Mouse (Mus musculus): ENCODE measurements around the gene Ddx17. TPM values are rescaled to one million over a fixed set of nuclear protein-coding genes. Genes with fewer than 3 reads are reported as not detected.

Ddx17 gene
- polyA plus RNA-seq, 1 experiment from 2014 or later: 42.0 TPM

- Histone ChIP-seq H3K4me2 (ENCODE audit: low read depth, low read length) (no peak overlapping the region), H3K9me3 (replicated peaks; ENCODE audit: control insufficient read depth, low read length) (no peaks in the 10 kb centered on the region), H3K36me3 (ENCODE audit: control insufficient read depth, insufficient read depth, low read length) (peaks cover 34% of the 10 kb centered on the region), H3K27ac (ENCODE audit: low read length) (no peak overlapping the region), H3K4me1 (ENCODE audit: control insufficient read depth, insufficient read depth, low read length) (no peaks in the 10 kb centered on the region; the same call in 1 of the 2 replicates), H3K9ac (ENCODE audit: low read length) (no peak overlapping the region), H3K27me3 (ENCODE audit: control insufficient read depth, insufficient read depth, low read length) (no peaks in the 10 kb centered on the region), H3K4me3 (replicated peaks; ENCODE audit: low read length) (no peak overlapping the region)
- WGBS: 52% methylated on average over 9 of the region's 9 CpGs
- peak; percentile 49; the same call in 1 of the 2 replicates for ATAC-seq (ENCODE audit: insufficient read depth, low FRiP score)
Measured at GRCm38 (mm10) chr15:79525979-79526768, 20.4 kb downstream of the Ddx17 start.

DNA sequence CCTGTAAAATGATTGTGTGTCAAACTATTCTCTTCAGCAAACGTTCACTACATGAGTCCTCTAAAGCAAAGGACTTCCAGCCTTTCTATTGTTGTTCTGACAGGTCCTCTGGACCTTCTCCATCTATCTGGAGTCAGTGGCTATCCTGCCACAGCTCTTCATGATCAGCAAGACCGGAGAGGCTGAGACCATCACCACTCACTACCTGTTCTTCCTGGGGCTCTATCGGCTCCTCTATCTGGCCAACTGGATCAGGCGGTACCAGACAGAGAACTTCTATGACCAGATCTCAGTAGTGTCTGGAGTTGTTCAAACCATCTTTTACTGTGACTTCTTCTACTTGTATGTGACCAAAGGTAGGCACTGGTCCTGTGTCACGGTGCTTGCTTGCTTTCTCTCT lies 21.0 kb downstream of the Ddx17 start:
- Histone ChIP-seq H3K4me3 (replicated peaks; ENCODE audit: low read length) (no peak overlapping the region), H3K36me3 (ENCODE audit: control insufficient read depth, insufficient read depth, low read length) (peaks cover 31% of the 10 kb centered on the region), H3K9ac (ENCODE audit: low read length) (no peak overlapping the region), H3K4me1 (ENCODE audit: control insufficient read depth, insufficient read depth, low read length) (no peaks in the 10 kb centered on the region; the same call in 1 of the 2 replicates), H3K27ac (ENCODE audit: low read length) (no peak overlapping the region), H3K9me3 (replicated peaks; ENCODE audit: control insufficient read depth, low read length) (no peaks in the 10 kb centered on the region), H3K4me2 (ENCODE audit: low read depth, low read length) (no peak overlapping the region), H3K27me3 (ENCODE audit: control insufficient read depth, insufficient read depth, low read length) (no peaks in the 10 kb centered on the region)
- 83% methylated on average over 5 of the region's 5 CpGs for WGBS
- no peak for ATAC-seq (ENCODE audit: insufficient read depth, low FRiP score)

DNA sequence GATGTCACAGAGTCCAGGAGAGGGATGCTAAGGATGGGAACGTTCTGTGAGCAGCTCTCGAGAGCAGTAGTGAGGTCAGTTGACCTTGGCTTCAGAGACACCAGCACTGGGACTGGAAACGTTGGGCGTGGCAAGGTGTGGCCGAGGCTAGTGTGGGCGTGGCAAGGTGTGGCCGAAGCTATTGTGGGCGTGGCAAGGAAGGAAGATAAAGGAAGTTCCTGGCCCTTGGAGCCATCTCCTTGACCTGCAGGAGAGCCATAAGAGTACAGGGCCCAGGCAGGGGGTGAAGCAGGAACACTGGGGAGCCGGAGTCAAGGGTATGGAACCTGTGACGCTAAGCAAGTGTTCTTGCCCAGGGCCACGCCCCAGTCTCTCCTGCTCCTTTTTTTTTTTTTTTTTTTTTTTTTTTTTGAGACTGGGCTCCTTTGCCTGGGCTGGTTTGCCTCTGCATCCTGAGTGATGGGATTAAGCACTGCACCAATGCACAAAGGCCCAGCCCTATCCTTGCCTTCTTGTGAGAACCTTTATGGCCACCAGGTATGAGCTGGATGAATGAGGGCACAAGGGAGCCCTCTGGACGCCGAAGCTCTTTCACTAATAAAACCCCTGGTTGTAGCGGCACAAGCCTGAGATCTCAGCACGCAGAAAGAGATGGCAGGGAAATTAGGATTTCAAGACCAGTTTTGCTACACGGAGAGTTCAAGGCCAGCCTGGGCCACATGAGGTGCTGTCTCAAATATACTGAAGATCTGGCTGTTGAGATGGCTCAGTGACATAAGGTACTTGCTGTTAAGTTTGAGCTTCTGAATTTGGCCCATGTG lies 26.9 kb downstream of the Ddx17 start:
- no peaks in the 10 kb centered on the region for H3K9me3 ChIP-seq (replicated peaks; ENCODE audit: control insufficient read depth, low read length)
- peaks cover 26% of the 10 kb centered on the region for H3K4me1 ChIP-seq (ENCODE audit: control insufficient read depth, insufficient read depth, low read length)
- no peaks in the 10 kb centered on the region for H3K27me3 ChIP-seq (ENCODE audit: control insufficient read depth, insufficient read depth, low read length)
- WGBS: 51% methylated on average over 16 of the region's 16 CpGs
- no peak for ATAC-seq (ENCODE audit: insufficient read depth, low FRiP score)
- no peak overlapping the region for H3K27ac ChIP-seq (ENCODE audit: low read length)
- peaks cover 6% of the 10 kb centered on the region; the same call in 1 of the 2 replicates for H3K36me3 ChIP-seq (ENCODE audit: control insufficient read depth, insufficient read depth, low read length)
- no peak overlapping the region for H3K4me3 ChIP-seq (replicated peaks; ENCODE audit: low read length)
- H3K4me2 ChIP-seq (ENCODE audit: low read depth, low read length): no peak overlapping the region
- no peak overlapping the region for H3K9ac ChIP-seq (ENCODE audit: low read length)

GRCm38 (mm10) chr15:79518571-79518970 lies 28.0 kb downstream of the Ddx17 start:
- H3K4me2 ChIP-seq (ENCODE audit: low read depth, low read length): peak overlapping the region; percentile 79; the same call in 1 of the 2 replicates
- 75% methylated on average over 3 of the region's 3 CpGs for WGBS

GRCm38 (mm10) chr15:79517710-79518109 lies 28.8 kb downstream of the Ddx17 start:
- no peak overlapping the region for H3K27ac ChIP-seq (ENCODE audit: low read length)
- peak overlapping the region; percentile 76 for H3K4me3 ChIP-seq (replicated peaks; ENCODE audit: low read length)
- H3K9me3 ChIP-seq (replicated peaks; ENCODE audit: control insufficient read depth, low read length): no peaks in the 10 kb centered on the region
- H3K27me3 ChIP-seq (ENCODE audit: control insufficient read depth, insufficient read depth, low read length): peaks cover 10% of the 10 kb centered on the region
- H3K9ac ChIP-seq (ENCODE audit: low read length): peak overlapping the region; percentile 88
- peaks cover 30% of the 10 kb centered on the region for H3K4me1 ChIP-seq (ENCODE audit: control insufficient read depth, insufficient read depth, low read length)
- no peaks in the 10 kb centered on the region for H3K36me3 ChIP-seq (ENCODE audit: control insufficient read depth, insufficient read depth, low read length)
- H3K4me2 ChIP-seq (ENCODE audit: low read depth, low read length): peak overlapping the region; percentile 79
- ATAC-seq (ENCODE audit: insufficient read depth, low FRiP score): no peak
- 75% methylated on average over 4 of the region's 4 CpGs for whole genome bisulfite sequencing

More at GRCm38 (mm10) chr15:79518571-79518970, 28.0 kb downstream of the Ddx17 start:
- H3K4me3 ChIP-seq (replicated peaks; ENCODE audit: low read length): no peak overlapping the region; the same call in none of the 2 replicates
- H3K9me3 ChIP-seq (replicated peaks; ENCODE audit: control insufficient read depth, low read length): no peaks in the 10 kb centered on the region
- no peak overlapping the region for H3K27ac ChIP-seq (ENCODE audit: low read length)
- H3K27me3 ChIP-seq (ENCODE audit: control insufficient read depth, insufficient read depth, low read length): peaks cover 8% of the 10 kb centered on the region
- H3K9ac ChIP-seq (ENCODE audit: low read length): no peak overlapping the region
- H3K4me1 ChIP-seq (ENCODE audit: control insufficient read depth, insufficient read depth, low read length): peaks cover 30% of the 10 kb centered on the region
- ATAC-seq (ENCODE audit: insufficient read depth, low FRiP score): no peak
- peaks cover 6% of the 10 kb centered on the region; the same call in 1 of the 2 replicates for H3K36me3 ChIP-seq (ENCODE audit: control insufficient read depth, insufficient read depth, low read length)

DNA sequence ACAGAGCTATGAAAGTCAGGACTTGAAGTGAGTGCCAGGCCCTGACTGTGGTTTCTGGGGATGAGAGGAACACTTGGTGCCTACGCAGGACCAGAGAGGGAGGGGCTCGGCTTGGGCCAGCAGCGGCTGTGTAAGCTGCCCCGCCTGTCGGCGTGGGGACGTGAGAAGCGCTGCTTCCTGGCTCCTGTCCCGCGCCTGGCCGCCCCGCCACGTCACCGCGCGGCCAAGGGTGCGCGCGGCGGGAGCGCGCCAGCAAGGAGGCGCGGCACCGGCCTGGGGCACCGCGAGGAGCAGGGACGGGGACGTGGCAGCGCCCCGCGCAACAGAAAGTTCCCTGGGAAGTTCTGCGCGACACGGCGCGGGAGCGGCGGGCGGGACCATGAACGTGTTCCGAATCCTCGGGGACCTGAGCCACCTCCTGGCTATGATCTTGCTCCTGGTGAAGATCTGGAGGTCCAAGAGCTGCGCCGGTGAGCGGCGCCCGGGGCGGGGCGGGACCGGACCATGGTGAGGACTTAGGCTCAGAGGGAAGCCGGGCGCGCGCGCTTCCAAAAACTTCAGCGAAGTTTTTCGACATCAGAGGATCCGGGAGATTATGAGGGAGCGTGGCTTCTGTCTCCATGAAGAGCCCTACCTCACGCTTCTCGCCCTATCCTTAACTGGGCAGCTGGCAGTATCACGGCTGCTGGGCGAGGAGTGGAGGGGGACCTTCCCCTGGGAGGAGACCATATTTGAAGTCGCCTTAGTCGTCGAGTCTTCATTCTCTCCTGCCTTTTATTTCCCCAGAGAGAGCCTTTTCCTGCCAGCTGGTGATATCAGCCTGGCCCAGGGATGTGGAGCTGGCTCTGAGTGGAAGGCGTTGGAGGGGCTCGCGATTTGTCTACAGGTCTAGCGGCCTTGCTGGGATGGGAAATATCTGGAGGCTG lies 30.1 kb downstream of the Ddx17 start, which contains the start of gene Kdelr3:
Gene Kdelr3, plus strand, starts transcription at position 241 of the 926 bp plus-strand sequence.
- H3K9me3 ChIP-seq (replicated peaks; ENCODE audit: control insufficient read depth, low read length): no peaks in the 10 kb centered on the region
- H3K36me3 ChIP-seq (ENCODE audit: control insufficient read depth, insufficient read depth, low read length): no peaks in the 10 kb centered on the region
- under 1% methylated on average over 71 of the region's 71 CpGs for WGBS
- peak; percentile 77 for ATAC-seq (ENCODE audit: insufficient read depth, low FRiP score)
- H3K4me2 ChIP-seq (ENCODE audit: low read depth, low read length): peak within 1 kb of the TSS; percentile 79
- peak within 1 kb of the TSS; percentile 76 for H3K4me3 ChIP-seq (replicated peaks; ENCODE audit: low read length)
- H3K27me3 ChIP-seq (ENCODE audit: control insufficient read depth, insufficient read depth, low read length): peaks cover 13% of the 10 kb centered on the region
- H3K9ac ChIP-seq (ENCODE audit: low read length): peak within 1 kb of the TSS; percentile 88
- H3K4me1 ChIP-seq (ENCODE audit: control insufficient read depth, insufficient read depth, low read length): peaks cover 37% of the 10 kb centered on the region
- H3K27ac ChIP-seq (ENCODE audit: low read length): peak within 1 kb of the TSS; percentile 76

DNA sequence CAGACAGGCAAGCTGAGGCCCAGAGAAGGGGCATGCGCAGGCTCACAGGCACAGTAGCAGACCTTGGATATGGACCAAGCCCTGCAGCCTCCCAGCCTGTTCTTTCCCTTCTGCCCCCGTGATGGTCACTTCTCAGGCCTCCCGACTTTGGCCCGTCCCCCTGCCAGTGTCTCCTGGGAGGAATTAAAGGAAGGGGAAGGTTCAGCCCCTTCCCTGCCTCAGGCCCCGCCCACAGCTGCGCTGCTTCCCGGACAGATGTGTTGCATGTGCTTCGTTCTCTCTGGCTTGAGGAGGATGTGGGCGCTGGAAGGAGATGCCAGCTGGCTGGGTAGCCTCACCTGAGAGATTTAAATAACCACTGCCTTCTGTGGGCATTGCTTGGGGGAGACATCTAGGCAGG lies 32.6 kb downstream of the Ddx17 start:
- no peaks in the 10 kb centered on the region for H3K36me3 ChIP-seq (ENCODE audit: control insufficient read depth, insufficient read depth, low read length)
- no peak overlapping the region for H3K4me3 ChIP-seq (replicated peaks; ENCODE audit: low read length)
- H3K27ac ChIP-seq (ENCODE audit: low read length): no peak overlapping the region
- H3K9ac ChIP-seq (ENCODE audit: low read length): no peak overlapping the region
- 12% methylated on average over 9 of the region's 9 CpGs for WGBS
- no peak for ATAC-seq (ENCODE audit: insufficient read depth, low FRiP score)
- H3K27me3 ChIP-seq (ENCODE audit: control insufficient read depth, insufficient read depth, low read length): peaks cover 22% of the 10 kb centered on the region
- H3K9me3 ChIP-seq (replicated peaks; ENCODE audit: control insufficient read depth, low read length): no peaks in the 10 kb centered on the region
- H3K4me1 ChIP-seq (ENCODE audit: control insufficient read depth, insufficient read depth, low read length): peaks cover 32% of the 10 kb centered on the region
- no peak overlapping the region for H3K4me2 ChIP-seq (ENCODE audit: low read depth, low read length)

DNA sequence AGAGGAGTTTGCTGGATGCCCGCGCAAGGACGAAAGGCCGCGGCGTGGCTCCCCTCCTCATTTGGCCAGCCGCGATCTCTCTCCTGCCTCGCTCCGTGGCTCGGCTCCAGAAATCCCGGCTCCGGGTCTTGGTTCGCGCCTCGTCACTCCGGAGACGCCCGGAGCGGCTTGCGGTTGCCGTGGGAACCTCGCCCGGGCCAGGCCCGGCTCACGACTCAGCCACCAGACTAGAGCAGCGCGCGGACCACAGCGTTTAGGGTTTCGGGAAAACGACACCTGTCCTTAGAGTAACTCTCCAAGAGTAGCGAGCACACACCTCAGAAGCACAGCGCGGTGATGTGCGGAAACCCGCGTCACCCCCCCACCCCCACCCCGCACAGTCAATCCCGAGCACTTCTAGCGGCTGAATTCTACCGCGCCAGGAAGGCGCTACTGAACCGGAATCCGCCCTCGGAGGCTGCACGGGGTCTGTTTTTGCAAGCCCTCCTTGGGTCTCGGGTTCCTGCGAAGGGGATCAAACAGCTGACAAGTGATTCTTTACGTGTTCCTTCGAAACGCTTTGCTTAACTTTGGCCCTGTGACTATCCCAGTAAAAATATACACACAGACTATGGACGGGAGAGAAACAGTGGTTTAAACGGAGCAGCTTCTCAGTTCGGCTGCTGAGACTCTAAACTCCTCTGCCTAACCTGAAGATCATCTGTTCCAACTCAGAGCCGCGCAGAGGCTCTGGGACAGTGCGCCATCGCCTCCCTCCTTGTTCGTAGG lies 34.8 kb downstream of the Ddx17 start:
- Histone ChIP-seq H3K4me3 (replicated peaks; ENCODE audit: low read length) (peak overlapping the region; percentile 44), H3K9me3 (replicated peaks; ENCODE audit: control insufficient read depth, low read length) (no peaks in the 10 kb centered on the region), H3K36me3 (ENCODE audit: control insufficient read depth, insufficient read depth, low read length) (no peaks in the 10 kb centered on the region), H3K4me1 (ENCODE audit: control insufficient read depth, insufficient read depth, low read length) (peaks cover 13% of the 10 kb centered on the region), H3K4me2 (ENCODE audit: low read depth, low read length) (peak overlapping the region; percentile 67), H3K9ac (ENCODE audit: low read length) (peak overlapping the region; percentile 51), H3K27me3 (ENCODE audit: control insufficient read depth, insufficient read depth, low read length) (peaks cover 24% of the 10 kb centered on the region), H3K27ac (ENCODE audit: low read length) (no peak overlapping the region)
- peak; percentile 64 for ATAC-seq (ENCODE audit: insufficient read depth, low FRiP score)
- WGBS: 3% methylated on average over 60 of the region's 61 CpGs

Data from stomach, embryonic 16.5 days (tissue).